Mouse (Mus musculus): ENCODE results near the gene Otop2.

Gene Otop2

DNA sequence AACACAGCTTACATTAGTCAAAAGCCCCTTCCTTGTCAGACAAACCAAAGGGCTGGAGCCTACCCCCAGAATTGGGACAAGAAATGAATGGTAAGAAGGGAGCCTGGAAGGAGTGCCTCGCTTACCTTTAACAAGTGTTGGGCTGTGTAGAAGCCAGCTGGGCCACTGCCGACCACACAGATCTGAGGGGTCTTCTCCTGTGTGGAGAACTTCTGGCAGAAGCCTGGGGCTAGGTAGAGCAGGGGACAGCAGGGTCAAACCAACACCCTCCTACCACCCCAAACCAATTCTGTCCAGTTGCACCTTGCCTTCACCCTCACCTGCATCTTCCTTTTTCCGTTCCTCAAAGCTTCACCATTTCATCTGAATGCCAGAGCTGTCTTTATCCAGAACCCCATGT is 31.0 kb upstream of the Otop2 start:
- no peak for DNase-seq (ENCODE audit: low read depth, low spot score)

DNA sequence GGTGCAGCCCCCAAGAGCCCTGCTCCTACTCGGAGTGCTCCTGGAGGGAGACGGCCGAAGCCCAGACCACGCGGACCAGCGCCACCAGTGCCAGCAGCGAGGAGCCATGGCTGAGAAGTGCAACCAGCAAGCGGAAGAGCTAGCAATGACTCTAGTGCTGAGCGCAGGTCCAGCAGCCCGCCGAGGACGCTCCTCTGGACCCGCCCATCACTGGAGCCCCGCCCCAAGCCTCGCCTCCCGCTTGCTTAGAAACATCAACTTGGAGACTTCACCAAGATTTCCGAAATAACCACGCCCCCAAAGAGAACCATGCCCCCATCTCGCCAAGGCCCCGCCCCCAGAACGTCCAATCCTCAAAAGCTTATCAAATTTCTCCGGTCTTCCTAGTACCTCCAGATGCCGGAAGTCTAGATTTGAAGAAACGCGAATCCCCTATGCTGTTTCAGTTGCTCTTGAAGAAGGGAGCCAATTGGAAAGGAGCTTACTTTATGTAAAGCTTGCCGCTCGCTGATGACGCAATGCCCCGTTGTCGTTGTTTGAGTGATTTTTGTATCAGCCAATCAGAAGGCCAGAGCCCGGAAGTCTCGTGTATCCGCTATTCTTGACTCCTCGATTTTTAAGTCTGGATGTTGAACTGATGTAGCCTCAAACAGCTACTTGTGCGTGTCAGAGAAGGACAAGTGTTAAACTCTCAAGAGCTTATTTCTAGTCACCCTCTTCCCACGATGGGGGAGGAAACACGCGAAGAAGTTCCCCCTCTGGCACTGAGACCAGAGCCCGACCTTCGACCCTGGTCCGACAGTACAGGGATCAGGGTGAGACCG is 30.0 kb upstream of the Otop2 start, which contains the start of gene Fdxr:
Fdxr (minus strand) TSS at position 271 of the 824 bp plus-strand sequence.
- DNase-seq (ENCODE audit: low read depth, low spot score) = peak; percentile 99

DNA sequence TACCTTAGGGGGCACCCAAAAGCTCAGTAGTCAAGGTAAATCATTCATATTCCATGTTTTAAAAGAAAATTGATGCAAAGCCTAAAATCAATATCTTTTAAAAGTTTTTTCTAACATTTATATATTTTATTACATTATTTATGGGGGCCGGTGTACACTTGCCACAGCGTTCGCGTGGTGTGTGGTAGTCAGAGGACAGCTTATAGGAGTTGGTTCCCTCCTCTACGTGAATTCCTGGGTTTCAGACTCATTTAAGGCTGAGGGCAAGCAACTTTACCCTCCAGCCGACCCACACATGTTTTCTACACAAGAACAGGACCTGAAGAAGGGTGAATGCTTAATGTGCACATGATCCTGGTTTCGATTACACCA is 29.4 kb upstream of the Otop2 start:
- no peak for DNase-seq (ENCODE audit: low read depth, low spot score)

DNA sequence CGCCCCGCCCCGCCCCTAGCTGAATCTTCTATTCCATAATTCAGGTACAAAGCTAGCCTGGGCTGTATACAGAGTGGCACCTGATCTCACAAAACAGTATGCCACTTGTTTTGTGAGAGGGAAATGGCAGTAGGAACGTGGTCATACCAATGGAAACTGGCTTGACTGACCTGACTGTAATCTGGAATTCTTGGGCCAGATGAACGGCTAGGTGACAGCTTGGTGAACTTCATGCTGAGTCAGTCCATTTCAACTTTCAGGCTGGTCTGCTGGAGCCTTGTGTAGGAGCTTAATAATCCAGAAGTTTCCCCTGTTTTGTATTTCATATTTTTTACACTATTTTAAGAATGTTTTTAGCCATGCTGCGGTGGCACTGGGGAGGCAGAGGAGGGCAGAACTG is 28.8 kb upstream of the Otop2 start:
- DNase-seq (ENCODE audit: low read depth, low spot score) = no peak

DNA sequence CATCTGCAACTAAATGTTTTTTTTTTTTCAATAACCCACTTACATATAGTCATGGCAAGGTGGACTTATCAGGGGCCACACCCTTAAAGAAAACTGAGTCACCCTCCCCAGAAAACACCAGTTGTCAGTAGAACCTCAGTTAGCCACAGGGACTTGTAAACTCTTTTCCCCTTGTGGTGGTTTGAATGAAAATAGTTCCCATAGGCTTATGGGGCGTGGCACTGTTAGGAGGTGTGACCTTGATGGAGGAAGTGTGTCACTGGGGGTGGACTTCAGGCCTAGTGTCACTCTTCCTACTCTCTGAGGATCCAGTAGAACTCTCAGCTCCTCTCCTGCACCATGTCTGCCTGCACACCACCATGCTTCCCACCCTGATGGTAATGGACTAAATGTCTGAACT is 27.2 kb upstream of the Otop2 start:
- DNase-seq (ENCODE audit: low read depth, low spot score) = no peak

DNA sequence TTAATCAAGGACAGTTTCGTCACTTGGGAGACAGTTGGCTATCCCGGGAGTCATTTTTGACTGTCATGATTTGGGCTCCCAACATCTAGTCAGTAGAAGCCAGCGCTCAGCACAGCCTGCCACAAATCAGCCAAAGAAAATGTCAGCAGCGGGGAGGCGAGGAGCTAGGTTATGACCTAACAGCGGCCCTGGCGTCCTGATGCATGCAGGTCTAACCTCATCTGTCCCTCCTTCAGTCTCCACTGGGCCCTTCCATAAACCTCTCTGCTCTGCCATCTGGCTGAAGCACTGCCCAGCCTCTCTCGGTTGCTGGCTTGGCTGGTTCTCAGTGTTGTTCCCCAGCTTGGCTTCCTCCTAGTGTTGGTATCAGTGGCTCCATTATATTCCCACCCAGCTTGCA is 24.7 kb upstream of the Otop2 start:
- DNase-seq (ENCODE audit: low read depth, low spot score) = no peak

DNA sequence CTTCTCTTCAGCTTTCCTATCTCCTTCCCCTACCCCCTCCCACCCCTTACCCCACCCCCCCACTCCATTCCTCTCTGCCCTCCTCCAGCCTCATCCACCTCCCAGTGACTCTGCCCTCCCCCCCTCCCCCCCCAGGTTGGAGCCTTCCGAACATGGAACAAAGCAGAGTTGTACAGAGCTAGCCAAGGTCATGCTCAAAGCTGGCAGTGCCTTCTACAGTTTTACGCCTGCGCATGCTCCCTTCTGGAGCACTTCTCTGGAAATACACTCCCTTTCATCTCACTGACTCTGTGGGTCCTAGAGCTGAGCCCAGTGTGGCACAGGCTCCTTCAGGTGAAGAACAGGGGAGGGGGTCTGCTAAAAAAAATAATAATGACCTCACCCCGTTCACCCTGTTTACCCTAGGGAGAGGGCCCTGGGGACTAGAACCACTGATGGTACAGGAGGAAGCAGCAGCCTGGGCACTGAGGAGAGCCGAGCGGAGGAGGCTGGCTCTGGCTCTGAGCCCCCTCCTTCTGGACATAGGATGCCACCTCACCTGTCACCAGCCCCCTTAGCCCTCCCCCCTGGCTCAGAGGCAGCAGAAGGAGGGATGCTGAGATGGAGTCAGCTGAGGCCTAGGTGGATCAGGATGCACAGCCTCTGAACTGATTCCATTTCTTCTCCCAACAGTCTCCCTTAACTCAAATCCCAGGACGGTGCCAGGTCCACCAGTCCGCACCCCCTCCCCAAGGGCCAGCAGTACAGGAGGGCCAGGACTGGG is 24.1 kb upstream of the Otop2 start:
- no peak for DNase-seq (ENCODE audit: low read depth, low spot score)

DNA sequence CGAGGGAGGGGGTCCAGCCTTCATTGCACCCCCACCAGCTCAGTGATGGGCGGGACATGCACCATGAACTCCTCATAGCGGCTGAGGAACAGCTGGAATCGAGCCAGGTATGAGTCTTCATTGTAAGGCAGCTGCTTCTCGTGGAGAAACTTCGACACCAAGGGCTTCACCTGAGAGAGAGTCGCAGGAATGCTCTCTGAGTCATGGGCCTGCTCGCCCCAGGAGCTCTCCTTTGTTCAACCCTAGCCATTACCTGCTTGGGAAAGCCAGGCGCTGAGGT is 23.5 kb upstream of the Otop2 start:
- DNase-seq (ENCODE audit: low read depth, low spot score) = no peak

DNA sequence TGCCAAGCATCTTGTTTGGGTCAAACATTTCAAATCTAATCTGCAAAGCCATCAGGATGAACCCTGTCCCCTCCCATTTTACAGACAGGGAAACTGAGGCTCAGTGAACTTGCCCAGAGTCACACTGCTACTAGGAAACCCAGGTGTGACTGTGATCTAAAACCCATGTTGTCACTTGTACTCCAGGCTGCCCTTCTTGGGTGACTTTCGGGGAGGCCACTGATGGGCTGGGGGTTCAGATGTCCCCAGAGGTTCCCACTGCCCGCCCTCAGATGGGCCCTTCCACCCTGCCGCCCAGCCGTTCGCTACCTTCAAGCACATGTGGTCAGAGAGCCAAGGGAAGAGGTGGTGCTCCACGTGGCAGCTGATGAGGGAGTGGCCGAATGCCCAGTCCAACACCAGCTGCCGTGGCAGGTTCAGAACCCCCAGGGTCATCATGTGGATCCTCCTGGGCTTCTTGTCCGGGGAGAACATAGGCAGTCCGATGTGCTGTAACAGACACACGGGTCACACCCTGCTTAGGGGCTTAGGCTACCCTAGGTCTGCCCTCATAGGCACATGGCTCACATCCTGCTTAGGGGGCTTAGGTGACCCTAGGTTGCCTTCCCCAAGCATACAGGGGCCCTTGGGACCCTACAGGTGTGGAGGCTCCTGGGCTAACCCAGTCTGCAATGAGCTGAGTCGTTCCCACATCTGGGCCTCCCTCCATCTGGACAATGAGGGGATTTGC is 22.9 kb upstream of the Otop2 start:
- no peak for DNase-seq (ENCODE audit: low read depth, low spot score)

DNA sequence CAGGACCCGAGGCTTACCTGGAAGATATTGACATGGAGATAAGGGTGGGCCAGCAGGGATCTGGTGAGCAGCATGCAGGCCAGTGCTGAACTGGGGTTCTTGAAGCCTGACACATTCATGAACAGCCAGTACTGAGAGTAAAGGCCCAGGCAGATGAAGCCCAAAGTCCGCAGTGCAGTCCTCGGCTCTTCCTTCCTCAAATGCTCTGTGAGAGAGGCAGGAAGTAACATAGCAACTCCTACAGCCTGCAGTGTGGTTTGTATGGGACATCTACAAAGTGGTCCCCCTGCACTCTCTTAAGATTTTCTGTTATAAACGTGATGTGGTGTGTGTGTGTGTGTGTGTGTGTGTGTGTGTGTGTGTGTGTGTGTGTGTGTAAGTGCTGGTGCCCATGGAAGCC is 21.7 kb upstream of the Otop2 start:
- DNase-seq (ENCODE audit: low read depth, low spot score) = no peak

DNA sequence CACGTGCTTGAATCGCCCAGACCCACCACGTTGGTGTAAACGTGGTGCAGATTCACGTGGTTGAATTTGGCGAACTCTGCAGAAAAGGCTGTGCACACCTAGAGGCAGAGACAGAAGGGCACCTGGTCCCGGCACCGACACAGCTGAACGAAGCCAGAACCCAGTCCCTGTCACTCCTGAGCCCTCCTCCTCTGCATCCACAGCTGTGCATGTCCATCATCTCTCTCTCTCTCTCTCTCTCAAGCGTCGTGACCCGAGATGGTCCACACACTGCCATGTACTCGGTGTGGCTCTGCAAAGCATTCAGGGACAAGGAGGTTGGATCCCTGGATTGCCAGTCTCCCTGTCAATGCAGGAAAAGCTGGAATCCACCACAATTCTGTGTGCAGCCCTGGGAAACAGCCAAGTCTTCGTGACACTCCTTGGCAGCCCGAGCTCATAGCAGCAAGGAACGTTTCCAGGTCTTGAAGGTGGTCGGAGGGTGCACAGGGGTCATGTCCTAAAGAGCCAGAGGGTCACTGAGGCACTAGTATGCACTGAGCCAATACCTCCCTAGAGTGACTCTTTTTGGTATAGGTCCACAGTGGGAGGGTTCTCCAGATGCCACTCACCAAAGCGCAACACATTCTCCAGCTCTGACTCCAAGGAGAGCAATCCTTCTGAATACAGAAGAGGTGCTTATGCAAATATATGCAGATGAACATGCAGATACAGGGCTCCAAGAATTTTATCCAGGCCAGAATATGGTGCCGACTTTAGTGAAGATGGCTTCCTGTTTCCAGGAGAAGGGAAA is 20.6 kb upstream of the Otop2 start:
- no peak for DNase-seq (ENCODE audit: low read depth, low spot score)

DNA sequence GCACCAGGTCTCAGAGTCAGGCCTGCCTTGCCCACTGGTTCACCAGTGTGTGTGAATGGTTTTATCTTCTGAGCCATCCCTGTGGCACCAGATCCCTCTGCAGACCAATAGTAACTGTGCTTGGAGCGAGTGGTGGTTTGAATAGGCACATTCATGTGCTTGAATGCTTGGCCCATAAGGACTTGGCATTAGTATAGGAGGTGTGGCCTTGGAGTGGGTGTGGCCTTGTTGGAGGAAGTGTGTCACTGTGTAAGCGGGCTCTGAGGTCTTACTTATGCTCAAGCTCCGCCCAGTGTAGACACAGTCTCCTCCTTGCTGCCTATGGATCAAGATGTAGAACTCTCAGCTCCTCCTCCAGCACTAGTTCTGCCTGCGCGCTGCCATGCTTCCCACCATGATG is 19.6 kb upstream of the Otop2 start:
- no peak for DNase-seq (ENCODE audit: low read depth, low spot score)

DNA sequence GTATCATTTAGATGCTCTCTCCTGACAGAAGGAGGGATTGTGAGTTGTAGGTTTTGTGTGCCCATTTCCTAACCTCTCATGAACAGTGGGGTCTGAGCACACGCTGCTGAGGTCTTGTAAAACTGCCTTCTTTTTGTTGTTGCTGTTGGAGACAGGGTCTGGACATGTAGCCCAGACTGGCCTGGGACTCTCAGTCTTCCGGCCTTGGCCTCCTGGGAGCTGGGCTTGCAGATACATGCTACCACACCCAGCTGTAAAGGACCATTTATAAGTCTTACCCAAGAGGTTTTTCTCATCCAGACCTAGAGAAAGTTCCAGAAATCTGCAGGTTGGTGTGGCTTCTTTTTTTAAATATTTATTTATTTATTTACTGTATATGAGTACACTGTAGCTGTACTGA is 18.7 kb upstream of the Otop2 start:
- DNase-seq (ENCODE audit: low read depth, low spot score) = no peak

DNA sequence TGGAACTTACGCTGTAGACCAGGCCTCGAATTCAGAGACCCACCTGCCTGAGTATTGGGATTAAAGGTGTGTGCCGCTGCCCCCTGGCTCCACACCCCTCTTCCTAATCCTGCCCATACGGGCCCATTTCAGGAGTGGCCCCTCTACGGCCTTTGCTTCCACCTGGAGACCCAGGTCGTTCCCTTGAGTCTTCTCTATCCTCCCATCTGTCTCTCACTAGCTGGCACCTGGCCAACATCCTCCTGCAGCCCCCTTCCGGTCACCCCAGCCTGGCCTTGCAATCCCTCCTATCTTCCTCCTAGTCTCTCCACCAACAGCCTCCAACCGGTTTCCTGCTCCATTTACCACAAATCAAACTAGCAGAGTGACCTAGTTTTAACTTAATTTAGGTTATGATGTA is 17.1 kb upstream of the Otop2 start:
- DNase-seq (ENCODE audit: low read depth, low spot score) = no peak

DNA sequence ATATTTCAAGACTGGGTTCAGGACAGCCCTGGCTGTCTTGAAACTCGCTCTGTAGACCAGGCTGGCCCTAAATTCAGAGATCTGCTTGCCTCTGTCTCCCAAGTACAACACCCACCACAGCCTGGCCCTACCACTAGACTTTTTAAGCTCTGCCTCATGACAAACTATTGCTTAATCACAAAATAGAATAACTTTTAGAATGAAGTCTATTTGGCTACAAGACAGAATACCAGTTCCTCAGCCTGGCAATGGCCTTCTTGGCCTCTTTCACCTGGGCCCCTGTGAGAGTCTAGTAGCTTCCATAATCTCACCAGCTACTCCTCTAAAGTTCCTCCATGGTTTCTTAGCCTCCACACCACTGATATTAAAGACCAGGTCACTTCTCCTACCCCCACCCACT is 16.6 kb upstream of the Otop2 start:
- no peak for DNase-seq (ENCODE audit: low read depth, low spot score)

DNA sequence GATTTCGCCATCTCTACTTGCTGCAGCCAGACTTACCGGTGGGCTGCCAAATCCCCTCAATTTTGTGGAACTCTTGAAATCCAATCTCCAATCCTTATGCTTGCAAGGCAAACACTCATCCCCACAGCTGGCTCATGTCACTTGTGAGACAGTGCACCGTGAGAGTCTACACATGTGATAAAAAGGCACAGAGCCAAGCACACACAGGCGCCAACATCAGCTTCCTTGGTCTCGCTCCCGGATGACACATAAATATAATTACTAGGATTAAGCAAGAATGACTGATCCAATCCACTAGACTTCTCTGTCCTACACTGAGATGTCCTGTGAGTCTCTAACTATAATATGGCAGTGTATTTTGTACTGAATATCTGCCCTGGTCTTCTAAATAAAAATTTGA is 16.0 kb upstream of the Otop2 start:
- DNase-seq (ENCODE audit: low read depth, low spot score) = no peak

DNA sequence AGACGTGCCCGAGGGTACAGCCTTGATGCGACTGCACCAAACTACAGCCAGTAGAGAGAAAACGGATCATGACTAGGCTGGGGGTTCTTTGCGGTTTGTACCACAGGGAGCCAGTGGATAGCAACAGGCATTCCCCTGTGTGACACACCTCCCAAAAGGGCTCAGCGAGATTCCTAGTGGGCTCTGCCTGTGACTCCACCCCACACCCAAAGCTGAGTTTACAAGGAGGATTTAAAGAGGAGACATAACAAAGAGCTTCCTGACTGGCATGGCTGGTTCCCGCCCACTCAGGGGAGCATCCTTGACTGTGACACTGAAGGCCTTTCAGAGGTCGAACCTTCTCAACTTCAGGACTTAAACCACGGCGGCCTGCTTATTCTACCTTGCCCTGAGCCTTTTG is 15.5 kb upstream of the Otop2 start:
- no peak for DNase-seq (ENCODE audit: low read depth, low spot score)

DNA sequence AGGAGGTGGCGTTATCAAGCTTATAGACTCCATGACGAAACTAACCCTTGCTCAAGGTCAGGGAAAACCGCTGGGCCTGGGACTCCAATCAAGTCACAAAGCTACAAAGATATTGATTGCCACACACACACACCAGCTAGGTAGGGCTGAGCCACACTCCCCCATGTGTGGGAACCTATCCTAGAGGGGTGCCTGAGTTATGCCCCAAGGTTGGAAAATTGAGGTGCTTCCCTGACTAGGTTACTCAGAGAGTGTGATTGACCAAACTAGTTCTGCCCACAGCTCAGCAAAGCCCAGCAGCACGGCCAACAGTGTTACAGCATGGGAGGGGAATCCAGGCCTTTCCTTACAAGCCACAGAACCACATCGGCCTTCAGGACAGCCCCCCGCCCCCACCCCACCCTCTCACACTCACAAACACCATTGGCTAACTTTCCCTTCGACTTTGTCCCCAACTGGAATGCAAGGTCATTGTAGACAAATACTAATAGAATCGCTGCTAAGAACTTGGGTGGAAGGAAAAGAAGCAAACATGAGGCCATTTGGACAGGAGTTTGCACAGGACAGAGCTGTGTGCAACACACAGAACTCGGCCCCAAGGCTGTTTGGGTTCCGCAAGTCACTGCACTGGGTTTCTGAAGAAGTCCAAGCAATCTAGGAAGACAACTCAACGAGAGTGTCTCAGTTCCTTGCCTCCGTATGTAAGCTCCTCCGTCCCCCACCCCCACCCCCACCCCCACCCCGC is 14.2 kb upstream of the Otop2 start:
- no peak for DNase-seq (ENCODE audit: low read depth, low spot score)

DNA sequence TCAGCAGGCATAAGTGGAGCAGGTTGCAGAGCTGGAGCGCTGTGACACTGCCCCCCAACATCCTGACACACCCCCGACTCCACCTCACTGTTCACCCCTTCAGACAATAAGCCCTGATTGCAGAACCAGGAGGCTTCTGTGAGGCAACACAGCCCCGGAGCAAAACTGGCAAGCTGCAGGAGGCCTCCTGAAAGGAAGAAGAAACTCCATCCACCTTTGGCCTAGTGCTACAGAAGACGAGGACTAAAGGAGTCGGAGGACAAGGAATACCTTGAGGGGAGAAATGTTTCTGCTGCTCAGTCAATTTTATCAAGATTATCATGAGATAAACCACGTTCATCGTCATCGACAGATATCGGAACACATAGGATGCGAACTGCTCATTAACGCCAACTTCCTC is 11.0 kb upstream of the Otop2 start:
- DNase-seq (ENCODE audit: low read depth, low spot score) = no peak

DNA sequence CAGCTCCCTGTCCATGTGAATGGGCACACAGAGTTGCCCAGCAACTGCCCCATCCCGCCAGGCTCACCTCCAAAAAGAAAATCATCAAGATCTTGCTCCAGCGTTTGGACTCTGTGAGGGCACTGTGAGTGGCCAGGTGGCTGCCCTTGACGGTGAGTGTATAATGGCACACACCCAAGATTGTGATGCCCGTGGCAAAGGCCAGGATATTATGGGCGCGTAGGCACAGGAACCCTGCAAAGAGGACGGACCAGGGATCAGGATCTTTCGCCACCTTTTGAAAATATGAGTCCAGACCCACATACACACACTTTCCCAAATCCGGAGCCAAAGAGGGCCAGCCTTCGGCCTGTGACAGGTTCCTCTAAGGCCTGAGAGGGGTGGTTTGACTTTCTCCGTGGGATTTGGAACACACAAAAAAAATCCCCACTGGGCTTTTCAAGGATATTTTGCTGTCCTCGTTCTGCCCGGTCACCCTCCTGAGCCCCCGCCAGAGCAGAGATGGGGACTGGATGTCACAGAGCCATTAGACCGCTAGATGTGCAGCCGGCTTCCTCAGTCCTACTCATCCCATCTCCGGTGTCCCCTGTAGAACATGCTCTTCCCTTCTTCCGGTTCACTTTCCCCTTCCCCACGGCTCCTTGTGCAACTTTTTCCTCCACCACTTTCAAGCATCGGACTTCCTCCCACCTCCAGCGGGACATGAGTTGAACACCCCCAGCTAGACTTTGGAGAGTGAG is 10.3 kb upstream of the Otop2 start:
- DNase-seq (ENCODE audit: low read depth, low spot score) = no peak

Data from embryo, embryonic 11.5 days (tissue).